Mouse (Mus musculus): ENCODE results near the gene Edaradd. TPM values are rescaled to one million over a fixed set of nuclear protein-coding genes. Genes with fewer than 3 reads are reported as not detected.

Edaradd gene
- polyA plus RNA-seq (2014; fragmentation: Nextera tagmentation; extraction: Ambion mirVana): 3.2 and 3.3 TPM in 2 replicates

DNA sequence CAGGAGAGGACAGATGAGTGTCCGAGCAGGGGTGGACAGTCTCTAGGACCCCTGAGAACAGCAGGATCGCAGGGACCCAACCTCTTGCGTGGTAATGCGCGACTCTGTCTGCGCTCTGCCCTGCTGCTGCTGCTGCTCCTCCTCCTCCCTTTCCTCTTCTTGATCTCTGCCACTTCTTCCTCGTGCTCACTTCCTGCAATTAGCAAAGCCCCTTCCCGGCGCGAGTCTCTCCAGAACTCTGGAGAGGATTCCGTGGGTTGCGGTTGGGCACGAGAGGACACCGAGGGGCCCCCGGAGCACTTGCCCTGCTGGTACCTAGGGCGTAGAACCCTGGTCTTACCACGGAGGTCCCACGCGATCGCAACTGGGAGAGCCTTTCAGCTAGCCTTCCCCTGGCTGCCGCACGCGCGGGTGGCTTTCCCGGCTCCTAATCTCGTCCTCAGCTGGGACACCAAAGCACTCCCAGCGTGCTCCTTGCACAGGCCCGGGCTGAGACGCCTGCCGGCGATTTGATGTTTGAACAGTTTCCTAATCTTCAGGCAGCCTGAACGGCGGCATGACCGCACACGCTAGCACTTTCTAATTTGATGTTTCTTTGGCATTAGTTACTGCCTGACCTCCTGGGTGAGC is at the start of gene Edaradd:
TSS of gene Edaradd (minus strand) at position 484 of the 630 bp plus-strand sequence.
- peak within 1 kb of the TSS; percentile 58; the same call in 1 of the 2 replicates for H3K27ac ChIP-seq (ENCODE audit: low read length)
- H3K4me2 ChIP-seq (replicated peaks; ENCODE audit: low read depth, low read length): peak within 1 kb of the TSS; percentile 94
- no peaks in the 10 kb centered on the region for H3K9me3 ChIP-seq (ENCODE audit: control insufficient read depth, low read depth, low read length)
- ATAC-seq (ENCODE audit: insufficient number of reproducible peaks, insufficient read depth, low FRiP score, low read depth): peak; percentile 87
- H3K36me3 ChIP-seq (ENCODE audit: control insufficient read depth, insufficient read depth, low read length): no peaks in the 10 kb centered on the region
- H3K4me3 ChIP-seq (ENCODE audit: low read depth, low read length): peak within 1 kb of the TSS; percentile 56
- H3K27me3 ChIP-seq (ENCODE audit: control insufficient read depth, insufficient read depth, low read length): no peaks in the 10 kb centered on the region
- WGBS: under 1% methylated on average over 35 of the region's 35 CpGs
- H3K4me1 ChIP-seq (ENCODE audit: control insufficient read depth, insufficient read depth, low read length): no peaks in the 10 kb centered on the region
- peak within 1 kb of the TSS; percentile 52 for H3K9ac ChIP-seq (replicated peaks; ENCODE audit: low read depth, low read length)

DNA sequence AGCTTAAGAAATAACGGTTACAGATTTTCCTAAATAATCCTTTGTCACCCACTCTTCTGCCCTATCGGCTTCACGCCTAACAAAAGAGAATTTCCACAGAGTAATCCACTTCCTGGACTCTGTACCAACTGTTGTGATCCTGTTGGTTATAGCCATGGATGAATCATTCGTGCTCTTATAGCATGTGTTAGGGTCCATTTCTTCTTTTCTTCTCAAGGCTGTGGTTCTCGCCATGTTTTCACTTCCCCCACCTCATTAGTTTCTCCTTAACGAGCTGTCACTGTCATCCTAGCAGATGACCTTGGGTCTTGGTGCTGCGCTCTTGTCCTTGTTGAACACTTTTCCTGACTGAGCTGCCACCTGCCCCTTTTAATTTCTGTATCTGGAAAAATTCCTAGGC is 49.5 kb upstream of the Edaradd start:
- Histone ChIP-seq H3K9ac (replicated peaks; ENCODE audit: low read depth, low read length) (no peak overlapping the region), H3K27ac (ENCODE audit: low read length) (no peak overlapping the region), H3K36me3 (ENCODE audit: control insufficient read depth, insufficient read depth, low read length) (no peaks in the 10 kb centered on the region), H3K4me3 (ENCODE audit: low read depth, low read length) (no peak overlapping the region), H3K9me3 (ENCODE audit: control insufficient read depth, low read depth, low read length) (no peaks in the 10 kb centered on the region), H3K4me1 (ENCODE audit: control insufficient read depth, insufficient read depth, low read length) (no peaks in the 10 kb centered on the region), H3K27me3 (ENCODE audit: control insufficient read depth, insufficient read depth, low read length) (no peaks in the 10 kb centered on the region), H3K4me2 (replicated peaks; ENCODE audit: low read depth, low read length) (no peak overlapping the region)
- 76% methylated on average over 7 of the region's 7 CpGs for WGBS
- no peak for ATAC-seq (ENCODE audit: insufficient number of reproducible peaks, insufficient read depth, low FRiP score, low read depth)

GRCm38 (mm10) chr13:12568597-12569469 is 48.6 kb upstream of the Edaradd start:
- Histone ChIP-seq H3K9ac (replicated peaks; ENCODE audit: low read depth, low read length) (no peak overlapping the region), H3K4me2 (replicated peaks; ENCODE audit: low read depth, low read length) (no peak overlapping the region), H3K36me3 (ENCODE audit: control insufficient read depth, insufficient read depth, low read length) (no peaks in the 10 kb centered on the region), H3K4me1 (ENCODE audit: control insufficient read depth, insufficient read depth, low read length) (no peaks in the 10 kb centered on the region), H3K27ac (ENCODE audit: low read length) (no peak overlapping the region), H3K9me3 (ENCODE audit: control insufficient read depth, low read depth, low read length) (no peaks in the 10 kb centered on the region), H3K4me3 (ENCODE audit: low read depth, low read length) (no peak overlapping the region), H3K27me3 (ENCODE audit: control insufficient read depth, insufficient read depth, low read length) (no peaks in the 10 kb centered on the region)
- WGBS: 63% methylated on average over 9 of the region's 9 CpGs
- ATAC-seq (ENCODE audit: insufficient number of reproducible peaks, insufficient read depth, low FRiP score, low read depth): no peak

- no peak for ATAC-seq (ENCODE audit: insufficient number of reproducible peaks, insufficient read depth, low FRiP score, low read depth)
- Histone ChIP-seq H3K4me3 (ENCODE audit: low read depth, low read length) (no peak overlapping the region), H3K27me3 (ENCODE audit: control insufficient read depth, insufficient read depth, low read length) (no peaks in the 10 kb centered on the region), H3K36me3 (ENCODE audit: control insufficient read depth, insufficient read depth, low read length) (no peaks in the 10 kb centered on the region), H3K4me2 (replicated peaks; ENCODE audit: low read depth, low read length) (no peak overlapping the region), H3K27ac (ENCODE audit: low read length) (no peak overlapping the region), H3K9ac (replicated peaks; ENCODE audit: low read depth, low read length) (no peak overlapping the region), H3K4me1 (ENCODE audit: control insufficient read depth, insufficient read depth, low read length) (no peaks in the 10 kb centered on the region), H3K9me3 (ENCODE audit: control insufficient read depth, low read depth, low read length) (no peaks in the 10 kb centered on the region)
- 84% methylated on average over 1 of the region's 1 CpGs for WGBS
These were observed 47.7 kb upstream of the Edaradd start for GRCm38 (mm10) chr13:12567936-12568335.

- H3K9me3 ChIP-seq (ENCODE audit: control insufficient read depth, low read depth, low read length): no peaks in the 10 kb centered on the region
- no peak within 1 kb of the TSS for H3K27ac ChIP-seq (ENCODE audit: low read length)
- peak; percentile 100 for ATAC-seq (ENCODE audit: insufficient number of reproducible peaks, insufficient read depth, low FRiP score, low read depth)
- no peaks in the 10 kb centered on the region for H3K4me1 ChIP-seq (ENCODE audit: control insufficient read depth, insufficient read depth, low read length)
- H3K4me2 ChIP-seq (replicated peaks; ENCODE audit: low read depth, low read length): peak within 1 kb of the TSS; percentile 73
- H3K36me3 ChIP-seq (ENCODE audit: control insufficient read depth, insufficient read depth, low read length): no peaks in the 10 kb centered on the region
- no peaks in the 10 kb centered on the region for H3K27me3 ChIP-seq (ENCODE audit: control insufficient read depth, insufficient read depth, low read length)
- under 1% methylated on average over 71 of the region's 73 CpGs for WGBS
- peak within 1 kb of the TSS; percentile 59 for H3K4me3 ChIP-seq (ENCODE audit: low read depth, low read length)
- peak within 1 kb of the TSS; percentile 34 for H3K9ac ChIP-seq (replicated peaks; ENCODE audit: low read depth, low read length)
These were observed 45.6 kb upstream of the Edaradd start, which contains the start of gene Ero1lb for GRCm38 (mm10) chr13:12565621-12566390. Gene Ero1lb (plus strand): TSS chr13:12565874.

DNA sequence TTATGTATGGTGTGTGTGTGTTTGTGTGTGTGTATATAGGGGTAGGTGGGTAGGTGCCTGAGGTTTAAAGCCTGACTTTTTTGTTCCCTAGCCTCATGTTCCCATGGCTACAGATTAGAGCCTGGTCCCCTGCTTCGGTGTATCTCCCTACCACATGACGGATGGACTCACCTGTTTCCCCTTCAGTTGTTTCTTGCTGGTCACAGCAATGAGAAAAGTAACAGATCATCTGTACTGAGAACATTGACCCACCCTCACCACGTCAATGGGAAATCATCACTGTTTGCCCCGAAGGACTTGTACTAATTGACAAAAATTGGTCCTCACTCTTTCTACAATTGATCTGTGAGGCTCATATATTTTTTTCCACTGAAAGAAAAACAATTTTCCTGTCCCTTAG is 42.0 kb upstream of the Edaradd start:
- 81% methylated on average over 4 of the region's 4 CpGs for WGBS
- H3K9ac ChIP-seq (replicated peaks; ENCODE audit: low read depth, low read length): no peak overlapping the region
- no peak overlapping the region for H3K27ac ChIP-seq (ENCODE audit: low read length)
- no peak overlapping the region for H3K4me2 ChIP-seq (replicated peaks; ENCODE audit: low read depth, low read length)
- no peaks in the 10 kb centered on the region for H3K27me3 ChIP-seq (ENCODE audit: control insufficient read depth, insufficient read depth, low read length)
- no peaks in the 10 kb centered on the region for H3K36me3 ChIP-seq (ENCODE audit: control insufficient read depth, insufficient read depth, low read length)
- H3K4me3 ChIP-seq (ENCODE audit: low read depth, low read length): no peak overlapping the region
- no peak for ATAC-seq (ENCODE audit: insufficient number of reproducible peaks, insufficient read depth, low FRiP score, low read depth)
- H3K4me1 ChIP-seq (ENCODE audit: control insufficient read depth, insufficient read depth, low read length): no peaks in the 10 kb centered on the region
- no peaks in the 10 kb centered on the region for H3K9me3 ChIP-seq (ENCODE audit: control insufficient read depth, low read depth, low read length)

DNA sequence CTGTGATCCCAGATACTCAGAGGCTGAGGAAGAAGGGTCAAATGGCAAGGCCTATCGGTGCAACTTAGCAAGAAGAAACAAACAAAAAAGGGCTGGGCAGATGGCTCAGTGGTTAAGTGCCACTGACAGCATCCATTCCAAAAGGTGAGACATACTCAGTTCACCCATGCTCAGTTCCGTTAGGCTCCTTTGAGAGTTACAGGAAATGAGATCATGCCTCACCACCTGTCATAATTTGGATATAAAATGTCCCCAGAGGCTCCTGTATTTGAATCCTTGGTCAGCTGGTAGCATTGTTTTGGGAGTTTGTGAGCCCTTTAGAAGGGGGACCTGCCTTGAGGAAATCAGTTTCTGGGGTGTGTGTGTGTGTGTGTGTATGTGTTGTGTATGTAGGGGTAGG is 41.5 kb upstream of the Edaradd start:
- ATAC-seq (ENCODE audit: insufficient number of reproducible peaks, insufficient read depth, low FRiP score, low read depth): no peak
- Histone ChIP-seq H3K36me3 (ENCODE audit: control insufficient read depth, insufficient read depth, low read length) (no peaks in the 10 kb centered on the region), H3K4me2 (replicated peaks; ENCODE audit: low read depth, low read length) (no peak overlapping the region), H3K9me3 (ENCODE audit: control insufficient read depth, low read depth, low read length) (no peaks in the 10 kb centered on the region), H3K27me3 (ENCODE audit: control insufficient read depth, insufficient read depth, low read length) (no peaks in the 10 kb centered on the region), H3K27ac (ENCODE audit: low read length) (no peak overlapping the region), H3K9ac (replicated peaks; ENCODE audit: low read depth, low read length) (no peak overlapping the region), H3K4me3 (ENCODE audit: low read depth, low read length) (no peak overlapping the region), H3K4me1 (ENCODE audit: control insufficient read depth, insufficient read depth, low read length) (no peaks in the 10 kb centered on the region)
- 58% methylated on average over 2 of the region's 2 CpGs for WGBS

GRCm38 (mm10) chr13:12559462-12560120 is 39.4 kb upstream of the Edaradd start:
- H3K9ac ChIP-seq (replicated peaks; ENCODE audit: low read depth, low read length): no peak overlapping the region
- no peak for ATAC-seq (ENCODE audit: insufficient number of reproducible peaks, insufficient read depth, low FRiP score, low read depth)
- no peak overlapping the region for H3K4me3 ChIP-seq (ENCODE audit: low read depth, low read length)
- no peaks in the 10 kb centered on the region for H3K36me3 ChIP-seq (ENCODE audit: control insufficient read depth, insufficient read depth, low read length)
- no peak overlapping the region for H3K27ac ChIP-seq (ENCODE audit: low read length)
- no peaks in the 10 kb centered on the region for H3K27me3 ChIP-seq (ENCODE audit: control insufficient read depth, insufficient read depth, low read length)
- no peaks in the 10 kb centered on the region for H3K4me1 ChIP-seq (ENCODE audit: control insufficient read depth, insufficient read depth, low read length)
- no peak overlapping the region for H3K4me2 ChIP-seq (replicated peaks; ENCODE audit: low read depth, low read length)
- WGBS: 53% methylated on average over 6 of the region's 6 CpGs
- H3K9me3 ChIP-seq (ENCODE audit: control insufficient read depth, low read depth, low read length): no peaks in the 10 kb centered on the region

All from stomach, embryonic 14.5 days (tissue).